Mouse (Mus musculus) cerebellum, adult (tissue): ENCODE results near the gene 1190005I06Rik.

Source experiments
- ATAC-seq: cut with Nextera tagmentation; 2 replicates; pipeline ENCODE4 v1.9.2; 2017; ENCODE audit warnings: mild to moderate bottlenecking, moderate library complexity, mixed read lengths; ENCODE audit not compliant: insufficient number of reproducible peaks, low FRiP score, low TSS enrichment

The 1190005I06Rik gene

GRCm38 (mm10) chr8:120626461-120626860 is 21.0 kb downstream of the 1190005I06Rik start:
- no peak for ATAC-seq

- ATAC-seq: no peak
These were observed 23.8 kb downstream of the 1190005I06Rik start for GRCm38 (mm10) chr8:120623608-120624007.

- ATAC-seq: no peak
These were observed 25.3 kb downstream of the 1190005I06Rik start for GRCm38 (mm10) chr8:120622161-120622560.

- no peak for ATAC-seq
These were observed 27.0 kb downstream of the 1190005I06Rik start for GRCm38 (mm10) chr8:120620441-120620840.

- ATAC-seq: no peak
These were observed 27.9 kb downstream of the 1190005I06Rik start for GRCm38 (mm10) chr8:120619235-120620180.

GRCm38 (mm10) chr8:120618110-120618509 is 29.3 kb downstream of the 1190005I06Rik start:
- ATAC-seq: peak; percentile 49; the same call in 1 of the 2 replicates

- ATAC-seq: no peak
These were observed 30.5 kb downstream of the 1190005I06Rik start for GRCm38 (mm10) chr8:120616663-120617626.

GRCm38 (mm10) chr8:120614491-120614890 is 32.9 kb downstream of the 1190005I06Rik start:
- no peak for ATAC-seq

GRCm38 (mm10) chr8:120610824-120611223 is 36.6 kb downstream of the 1190005I06Rik start:
- no peak for ATAC-seq

- ATAC-seq: no peak
These were observed 39.5 kb downstream of the 1190005I06Rik start for GRCm38 (mm10) chr8:120607885-120608284.

- no peak for ATAC-seq
These were observed 40.0 kb downstream of the 1190005I06Rik start for GRCm38 (mm10) chr8:120607460-120607859.

- ATAC-seq: no peak
These were observed 44.8 kb downstream of the 1190005I06Rik start for GRCm38 (mm10) chr8:120602672-120603071.

GRCm38 (mm10) chr8:120599504-120599903 is 47.9 kb downstream of the 1190005I06Rik start:
- no peak for ATAC-seq

GRCm38 (mm10) chr8:120598579-120598978 is 48.9 kb downstream of the 1190005I06Rik start:
- peak; percentile 71; the same call in 1 of the 2 replicates for ATAC-seq

GRCm38 (mm10) chr8:120595963-120596362 is 51.5 kb downstream of the 1190005I06Rik start:
- no peak for ATAC-seq

- no peak for ATAC-seq
These were observed 52.9 kb downstream of the 1190005I06Rik start for GRCm38 (mm10) chr8:120594571-120594970.

GRCm38 (mm10) chr8:120591587-120592292 is 55.7 kb downstream of the 1190005I06Rik start:
- no peak for ATAC-seq

GRCm38 (mm10) chr8:120589921-120590320 is 57.5 kb downstream of the 1190005I06Rik start:
- no peak for ATAC-seq

GRCm38 (mm10) chr8:120588908-120589771 is 58.3 kb downstream of the 1190005I06Rik start, which contains the start of gene Gins2:
Gene Gins2 (minus strand): TSS chr8:120589304.
- peak; percentile 98 for ATAC-seq
